In the genomic region with DNA sequence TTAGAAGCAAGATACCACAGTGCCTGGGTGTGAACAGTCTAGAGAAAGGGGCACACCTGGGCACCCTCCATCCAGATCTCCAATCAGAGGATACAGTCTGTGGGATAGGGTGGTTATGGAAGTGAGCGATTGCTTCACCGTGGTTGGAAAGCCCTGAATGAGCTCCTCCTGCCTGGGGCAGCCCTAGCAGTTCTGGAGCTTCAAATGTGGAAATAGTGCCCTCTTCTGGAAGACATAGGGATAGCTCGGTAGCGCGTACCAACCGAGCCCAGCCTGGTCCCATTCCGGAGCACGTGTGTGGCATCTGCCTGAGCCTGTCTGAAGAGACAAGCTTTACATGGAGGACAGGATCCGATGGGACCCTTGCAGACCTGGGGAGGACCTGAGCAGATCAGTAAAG, we compare ENCODE assay signal across 8 mouse cellular contexts. TPM values are rescaled to one million over a fixed set of nuclear protein-coding genes. Genes with fewer than 3 reads are reported as not detected.
DNase-seq lines count a peak whose midpoint lies in the region.

No protein-coding gene starts in this region.

- peak; percentile 74 to 95 for DNase-seq in adrenal gland, adult (ENCODE audit: inconsistent age in 2 of 2, low spot score in 1 of 2)
- DNase-seq in embryo, embryonic 10 days (ENCODE audit: low spot score) = peak; percentile 87
- peak; percentile 65 for DNase-seq in gastrocnemius, postnatal 10 days
- DNase-seq in hindlimb bud, embryonic 11.5 days (ENCODE audit: extremely low spot score, low read depth, low spot score) = peak; percentile 66
- peak; percentile 77 to 80 for DNase-seq in left cerebral cortex, adult 18-20 months (ENCODE audit: low spot score in 2 of 2)
- peak; percentile 67 to 85 for DNase-seq in lung, postnatal 4 days
- peak; percentile 81 for DNase-seq in right cerebral cortex, adult 18-20 months
- DNase-seq in urinary bladder, postnatal 36 days (ENCODE audit: low spot score in 2 of 2) = peak; percentile 75 to 80

RNA-seq across cellular contexts. Expression of gene Grhl1, which starts 28.7 kb away (rescaled TPM):
- under 1 TPM; 0.19 to 0.20 TPM for total RNA-seq in gastrocnemius, postnatal 10 days (2021)
- 10 to 100 TPM; 10.8 to 14.2 TPM for total RNA-seq in left cerebral cortex, adult 18-20 months (2021)

RNA-seq across cellular contexts. Expression of gene Klf11, which starts 50.3 kb away (rescaled TPM):
- total RNA-seq in gastrocnemius, postnatal 10 days (2021) = 10 to 100 TPM in 1 of 2 experiments, 1 to 10 TPM in 1; 9.5 to 11.4 TPM
- 1 to 10 TPM; 5.7 to 5.9 TPM for total RNA-seq in left cerebral cortex, adult 18-20 months (2021)

Comparison
In these comparisons a context has a peak if more than half of its experiments do, and no peak if none do; other contexts are left out.
1. Peak in every context shown above with its lines: DNase-seq.
2. RNA of gene Grhl1, which starts 28.7 kb away (total RNA-seq): 10.8 to 14.2 TPM in left cerebral cortex, adult 18-20 months; 0.19 to 0.20 TPM in gastrocnemius, postnatal 10 days; every median in the first group is over 4 times any median in the second.